Mouse (Mus musculus) liver, adult 2 months (tissue): ENCODE measurements around the gene Atp10a. TPM values are rescaled to one million over a fixed set of nuclear protein-coding genes. Genes with fewer than 3 reads are reported as not detected.

Source experiments
- DNase-seq: peaks from one replicate; pipeline ENCODE4 v3.0.0-alpha.2; 2011; ENCODE audit warnings: low read depth, low spot score; ENCODE audit errors: extremely low read depth
- H3K27ac ChIP-seq: fragments of 200-500 bp; replicated peaks from 2 replicates; pipeline ENCODE4 v1.5.1; 2012; ENCODE audit warnings: low read depth, mild to moderate bottlenecking, control low read depth, inconsistent platforms, low read length; ENCODE audit not compliant: insufficient read depth
- H3K27me3 ChIP-seq: fragments of 200-500 bp; 2 replicates; pipeline ENCODE4 v1.6.1; 2012; ENCODE audit warnings: mild to moderate bottlenecking, moderate library complexity, low read length, inconsistent platforms; ENCODE audit not compliant: control insufficient read depth, insufficient read depth
- H3K36me3 ChIP-seq: fragments of 200-500 bp; 2 replicates; pipeline ENCODE4 v1.6.1; 2012; ENCODE audit warnings: low read length, inconsistent platforms; ENCODE audit not compliant: control insufficient read depth, insufficient read depth
- H3K4me1 ChIP-seq: fragments of 200-500 bp; 2 replicates; pipeline ENCODE4 v1.6.1; 2011; ENCODE audit warnings: low read length; ENCODE audit not compliant: control insufficient read depth, insufficient read depth
- H3K4me3 ChIP-seq: fragments of 200-500 bp; 2 replicates; pipeline ENCODE4 v1.5.1; 2011; ENCODE audit warnings: low read depth, mild to moderate bottlenecking, control low read depth, low read length, moderate library complexity; ENCODE audit not compliant: insufficient read depth
- H3K79me2 ChIP-seq: fragments of 200-500 bp; 2 replicates; pipeline ENCODE4 v1.6.1; 2012; ENCODE audit warnings: inconsistent platforms, mild to moderate bottlenecking, low read length, moderate library complexity; ENCODE audit not compliant: control insufficient read depth, insufficient read depth
- H3K9ac ChIP-seq: fragments of 200-500 bp; 2 replicates; pipeline ENCODE4 v1.6.1; 2012; ENCODE audit warnings: low read depth, mild to moderate bottlenecking, control low read depth, inconsistent platforms, low read length
- CTCF ChIP-seq: fragments of 200-500 bp; IDR thresholded peaks from 2 replicates; pipeline ENCODE4 v1.5.1; 2011; ENCODE audit warnings: low read depth, low read length, control low read depth
- POLR2A ChIP-seq: fragments of 200-500 bp; IDR thresholded peaks from 2 replicates; pipeline ENCODE4 v1.6.1; 2011; ENCODE audit warnings: low read length, control low read depth; ENCODE audit not compliant: insufficient read depth; ENCODE audit errors: extremely low read depth
- whole genome bisulfite sequencing: fragments of 180-500 bp; shearing (Covaris S2); methylation state at CpG from one replicate; pipeline ENCODE4 v1.1.7; 2018; 5-methylcytosine and 5-hydroxymethylcytosine counted together
- polyA plus RNA-seq: library from polyadenylated mRNA; depleted of rRNA; stranded (reverse); fragments of >200 nt; gene quantifications from 2 replicates; pipeline ENCODE4 v1.2.3, GENCODE M21; 2012
- total RNA-seq: library from RNA; depleted of rRNA; stranded (reverse); fragments of >200 nt; gene quantifications from 2 replicates; pipeline ENCODE4 v1.2.3, GENCODE M21; 2014

The Atp10a gene
- total and polyA plus RNA-seq, 2 experiments, result 0.35 to 0.46 TPM

DNA sequence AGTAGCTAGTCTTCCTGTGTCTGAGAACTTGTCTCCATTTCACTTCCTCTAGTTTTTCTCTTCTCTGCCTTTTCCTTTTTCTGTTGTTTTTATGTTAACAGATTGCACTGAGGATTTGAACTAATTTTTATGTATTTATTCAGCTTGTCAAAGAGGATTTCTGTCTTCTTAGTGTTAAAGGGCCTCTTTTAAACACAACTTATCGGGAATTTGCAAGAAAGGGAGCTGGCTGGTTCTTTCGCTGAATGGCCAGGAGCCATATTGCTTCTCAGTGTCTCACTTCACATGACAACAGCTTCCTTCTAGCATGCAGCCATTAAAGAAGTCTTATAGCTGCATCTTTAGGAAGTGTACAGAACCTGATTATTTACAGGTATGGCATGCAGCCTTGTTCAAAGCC is 16.3 kb upstream of the Atp10a start:
- Histone ChIP-seq H3K4me3 (no peak overlapping the region), H3K27ac (no peak overlapping the region), H3K27me3 (no peaks in the 10 kb centered on the region), H3K9ac (no peak overlapping the region), H3K79me2 (no peaks in the 10 kb centered on the region), H3K36me3 (no peaks in the 10 kb centered on the region), H3K4me1 (no peaks in the 10 kb centered on the region)
- DNase-seq, result no peak
- WGBS, result 93% methylated on average over 2 of the region's 2 CpGs
- TF ChIP-seq POLR2A (no peak), CTCF (no peak)

DNA sequence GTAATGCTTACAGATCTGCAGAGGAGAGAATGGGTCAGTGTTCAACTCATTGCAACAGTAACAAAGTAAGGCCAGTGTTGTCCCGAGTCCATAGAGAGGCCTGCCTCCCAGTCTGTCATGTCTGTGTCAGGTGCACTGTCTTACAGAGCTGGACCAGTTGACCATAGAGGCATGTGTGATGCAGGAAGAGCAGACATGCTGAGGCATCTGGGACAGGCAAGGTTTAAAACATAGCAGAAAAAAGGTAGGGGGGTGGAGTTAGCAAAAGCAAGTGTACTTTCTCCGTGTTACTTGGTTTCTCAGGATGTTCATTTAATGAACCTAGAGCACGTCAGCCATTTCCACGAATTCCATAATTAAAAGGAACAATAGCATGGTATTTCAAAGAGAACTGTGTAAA is 15.5 kb upstream of the Atp10a start:
- Histone ChIP-seq H3K79me2 (no peaks in the 10 kb centered on the region), H3K27ac (no peak overlapping the region), H3K4me3 (no peak overlapping the region), H3K27me3 (no peaks in the 10 kb centered on the region), H3K9ac (no peak overlapping the region), H3K36me3 (no peaks in the 10 kb centered on the region), H3K4me1 (no peaks in the 10 kb centered on the region)
- 84% methylated on average over 4 of the region's 4 CpGs for WGBS
- TF ChIP-seq CTCF, result no peak
- no peak for TF ChIP-seq POLR2A
- no peak for DNase-seq

DNA sequence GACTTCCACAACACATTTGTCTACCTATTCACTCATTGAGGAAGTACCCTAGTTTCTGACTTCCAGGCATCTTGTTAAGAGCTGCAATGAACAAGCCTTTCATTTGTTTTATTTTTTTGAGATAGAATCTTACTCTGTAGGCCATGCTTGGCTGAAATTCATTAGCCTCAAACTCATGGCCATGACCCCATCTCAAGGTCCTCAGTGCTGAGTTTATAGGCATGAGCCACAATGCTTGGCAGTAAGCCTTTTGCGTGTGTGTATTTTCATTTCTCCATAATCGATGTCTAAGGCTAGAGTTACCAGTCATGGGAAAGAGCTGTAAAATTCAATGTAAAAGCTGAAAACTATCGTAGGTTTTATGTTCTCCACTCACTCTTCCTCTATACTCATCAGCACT is 14.1 kb upstream of the Atp10a start:
- H3K9ac ChIP-seq, result no peak overlapping the region
- no peaks in the 10 kb centered on the region for H3K4me1 ChIP-seq
- no peak overlapping the region for H3K4me3 ChIP-seq
- DNase-seq, result no peak
- H3K36me3 ChIP-seq, result no peaks in the 10 kb centered on the region
- no peak for TF ChIP-seq CTCF
- no peak for TF ChIP-seq POLR2A
- WGBS, result 84% methylated on average over 3 of the region's 3 CpGs
- no peaks in the 10 kb centered on the region for H3K27me3 ChIP-seq
- no peaks in the 10 kb centered on the region for H3K79me2 ChIP-seq
- no peak overlapping the region for H3K27ac ChIP-seq

GRCm38 (mm10) chr7:58647404-58647803 is 8.6 kb upstream of the Atp10a start:
- H3K36me3 ChIP-seq, result no peaks in the 10 kb centered on the region
- no peaks in the 10 kb centered on the region for H3K79me2 ChIP-seq
- H3K27me3 ChIP-seq, result no peaks in the 10 kb centered on the region
- TF ChIP-seq CTCF, result no peak
- no peak for TF ChIP-seq POLR2A
- no peak overlapping the region for H3K9ac ChIP-seq
- H3K27ac ChIP-seq, result no peak overlapping the region
- DNase-seq, result no peak
- no peak overlapping the region for H3K4me3 ChIP-seq
- 68% methylated on average over 1 of the region's 1 CpGs for WGBS
- H3K4me1 ChIP-seq, result no peaks in the 10 kb centered on the region

DNA sequence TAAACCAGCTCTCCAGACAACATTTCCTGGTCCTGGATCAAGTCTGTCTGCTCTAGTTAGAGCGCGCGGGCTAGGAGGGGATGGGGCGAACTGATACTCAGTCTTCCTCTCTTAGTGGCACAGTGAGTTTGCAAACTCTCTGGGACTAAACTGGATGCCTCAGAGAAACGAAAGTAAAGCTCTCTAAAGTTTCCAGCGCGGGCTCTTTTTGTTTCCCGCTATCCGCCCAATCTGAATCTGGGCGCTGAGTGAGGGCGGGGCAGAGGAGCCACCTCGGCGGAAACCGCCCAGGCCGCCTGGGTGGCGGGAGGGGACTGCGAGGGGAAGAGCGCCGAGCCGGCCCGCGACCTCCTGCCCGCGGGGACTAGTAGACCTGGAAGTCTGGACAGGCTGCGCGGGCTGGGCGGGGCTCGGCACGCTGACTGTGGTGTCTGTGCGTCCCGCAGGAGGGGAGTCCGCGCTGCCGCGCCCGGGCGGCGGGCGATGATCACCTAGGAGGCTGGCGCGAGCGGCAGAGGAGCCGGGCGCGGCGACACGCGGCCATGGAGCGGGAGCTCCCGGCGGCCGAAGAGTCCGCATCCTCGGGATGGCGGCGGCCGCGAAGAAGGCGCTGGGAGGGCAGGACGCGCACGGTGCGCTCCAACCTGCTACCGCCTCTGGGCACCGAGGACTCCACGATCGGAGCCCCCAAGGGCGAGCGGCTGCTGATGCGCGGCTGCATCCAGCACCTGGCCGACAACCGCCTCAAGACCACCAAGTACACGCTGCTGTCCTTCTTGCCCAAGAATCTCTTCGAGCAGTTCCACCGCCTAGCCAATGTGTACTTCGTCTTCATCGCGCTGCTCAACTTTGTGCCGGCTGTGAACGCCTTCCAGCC is 2.2 kb downstream of the Atp10a start:
- under 1% methylated on average over 81 of the region's 81 CpGs for WGBS

GRCm38 (mm10) chr7:58658790-58659405 is 2.9 kb downstream of the Atp10a start:
- Histone ChIP-seq H3K27ac (no peak overlapping the region), H3K4me1 (peaks cover 2% of the 10 kb centered on the region; the same call in 1 of the 2 replicates)
- WGBS, result 27% methylated on average over 14 of the region's 14 CpGs

More for the DNA sequence above, 2.2 kb downstream of the Atp10a start:
- Histone ChIP-seq H3K79me2 (no peaks in the 10 kb centered on the region), H3K4me3 (peak overlapping the region; percentile 68), H3K9ac (peak overlapping the region; percentile 51), H3K36me3 (no peaks in the 10 kb centered on the region), H3K27ac (no peak overlapping the region), H3K4me1 (peaks cover 2% of the 10 kb centered on the region; the same call in 1 of the 2 replicates), H3K27me3 (0 out of 2 replicates have a peak, but pooled peaks cover 2% of the 10 kb centered on the region)
- no peak for DNase-seq
- TF ChIP-seq CTCF (no peak), POLR2A (no peak)

More at GRCm38 (mm10) chr7:58658790-58659405, 2.9 kb downstream of the Atp10a start:
- Histone ChIP-seq H3K27me3 (0 out of 2 replicates have a peak, but pooled peaks cover 2% of the 10 kb centered on the region), H3K9ac (peak overlapping the region; percentile 51; the same call in 1 of the 2 replicates), H3K4me3 (peak overlapping the region; percentile 68), H3K36me3 (no peaks in the 10 kb centered on the region), H3K79me2 (no peaks in the 10 kb centered on the region)
- no peak for DNase-seq
- no peak for TF ChIP-seq POLR2A
- no peak for TF ChIP-seq CTCF
